Mouse (Mus musculus) intestine, postnatal 0 days (tissue): ENCODE measurements at regions not wholly inside any gene's neighbourhood (a gene's known extent, or its start where the extent isn't known, plus 50 kb on each side); places are given as distances from the start of the nearest gene placed in this dataset.

Source experiments
- ATAC-seq: fragments of 200-750 bp; cut with Nextera tagmentation; 2 replicates; pipeline ENCODE4 v1.8.0; 2017; ENCODE audit warnings: mild to moderate bottlenecking, moderate TSS enrichment, moderate library complexity
- H3K27ac ChIP-seq: fragments of 300-500 bp; sonication (generic); 2 replicates; pipeline ENCODE4 v1.5.1; 2014; ENCODE audit warnings: mild to moderate bottlenecking, low read depth, low read length, moderate library complexity
- H3K27me3 ChIP-seq: fragments of 300-500 bp; sonication (generic); replicated peaks from 2 replicates; pipeline ENCODE4 v1.6.1; 2014; ENCODE audit warnings: low read length, mixed read lengths; ENCODE audit not compliant: control insufficient read depth, insufficient read depth
- H3K36me3 ChIP-seq: fragments of 300-500 bp; sonication (generic); 2 replicates; pipeline ENCODE4 v1.6.1; 2014; ENCODE audit warnings: mild to moderate bottlenecking, moderate library complexity; ENCODE audit not compliant: control insufficient read depth, insufficient read depth
- H3K4me1 ChIP-seq: fragments of 300-500 bp; sonication (generic); replicated peaks from 2 replicates; pipeline ENCODE4 v1.6.1; 2014; ENCODE audit warnings: antibody characterized with exemption, low read length, mixed read lengths; ENCODE audit not compliant: control insufficient read depth, insufficient read depth
- H3K4me2 ChIP-seq: fragments of 300-500 bp; sonication (generic); replicated peaks from 2 replicates; pipeline ENCODE4 v1.6.1; 2014; ENCODE audit warnings: low read depth, mild to moderate bottlenecking, moderate library complexity
- H3K4me3 ChIP-seq: fragments of 300-500 bp; sonication (generic); 2 replicates; pipeline ENCODE4 v1.5.1; 2014; ENCODE audit warnings: low read depth, low read length
- H3K9ac ChIP-seq: fragments of 300-500 bp; sonication (generic); 2 replicates; pipeline ENCODE4 v1.6.1; 2014; ENCODE audit warnings: mild to moderate bottlenecking, low read depth, low read length
- H3K9me3 ChIP-seq: fragments of 300-500 bp; sonication (generic); 2 replicates; pipeline ENCODE4 v1.6.1; 2016; ENCODE audit warnings: mixed run types; ENCODE audit not compliant: control insufficient read depth
- CTCF ChIP-seq: sonication (generic); IDR thresholded peaks from 2 replicates; pipeline ENCODE4 v1.5.1; 2016; ENCODE audit warnings: low read depth, mild to moderate bottlenecking, control low read depth, antibody characterized with exemption, moderate library complexity
- WGBS: fragments of 180-500 bp; shearing (Covaris S2); extraction: QIAGEN DNeasy Blood & Tissue Kit; methylation state at CpG from one replicate; pipeline ENCODE4 v1.1.7; 2014; 5-methylcytosine and 5-hydroxymethylcytosine counted together

GRCm38 (mm10) chr12:117449080-117449479 is 67.2 kb upstream of the Rapgef5 start:
- Histone ChIP-seq H3K9ac (no peak overlapping the region), H3K36me3 (no peaks in the 10 kb centered on the region), H3K4me3 (no peak overlapping the region), H3K9me3 (no peaks in the 10 kb centered on the region), H3K4me2 (no peak overlapping the region), H3K27me3 (no peaks in the 10 kb centered on the region), H3K4me1 (0 out of 2 replicates have a peak, but pooled peaks cover 2% of the 10 kb centered on the region), H3K27ac (no peak overlapping the region)
- 89% methylated on average over 2 of the region's 2 CpGs for WGBS
- no peak for TF ChIP-seq CTCF
- no peak for ATAC-seq

DNA sequence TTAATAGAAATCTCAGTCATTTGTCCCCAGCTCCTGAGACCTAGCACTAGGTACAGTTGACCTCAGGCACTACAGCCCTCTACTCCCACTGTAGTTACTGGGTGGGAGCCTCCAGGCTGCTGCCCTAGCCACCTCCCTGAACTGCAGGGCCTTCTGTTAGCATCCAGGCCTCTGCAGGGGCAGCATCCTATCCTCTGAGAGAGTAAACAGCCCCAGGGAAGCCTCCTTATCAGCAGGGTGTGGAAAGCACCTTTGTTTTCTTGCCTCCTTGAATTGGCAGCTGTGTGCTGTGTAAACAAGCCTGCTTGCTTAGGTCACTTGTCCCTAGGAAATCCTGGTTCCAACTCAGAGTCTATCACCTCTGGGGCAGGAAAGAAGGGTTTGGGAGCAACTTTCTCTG is 66.2 kb upstream of the Rapgef5 start:
- H3K36me3 ChIP-seq: no peaks in the 10 kb centered on the region
- TF ChIP-seq CTCF: no peak
- no peak overlapping the region for H3K4me3 ChIP-seq
- H3K27me3 ChIP-seq: no peaks in the 10 kb centered on the region
- peak; percentile 73 for ATAC-seq
- 0 out of 2 replicates have a peak, but pooled peaks cover 2% of the 10 kb centered on the region for H3K4me1 ChIP-seq
- H3K9me3 ChIP-seq: no peaks in the 10 kb centered on the region
- H3K27ac ChIP-seq: no peak overlapping the region
- no peak overlapping the region for H3K9ac ChIP-seq
- no peak overlapping the region for H3K4me2 ChIP-seq

DNA sequence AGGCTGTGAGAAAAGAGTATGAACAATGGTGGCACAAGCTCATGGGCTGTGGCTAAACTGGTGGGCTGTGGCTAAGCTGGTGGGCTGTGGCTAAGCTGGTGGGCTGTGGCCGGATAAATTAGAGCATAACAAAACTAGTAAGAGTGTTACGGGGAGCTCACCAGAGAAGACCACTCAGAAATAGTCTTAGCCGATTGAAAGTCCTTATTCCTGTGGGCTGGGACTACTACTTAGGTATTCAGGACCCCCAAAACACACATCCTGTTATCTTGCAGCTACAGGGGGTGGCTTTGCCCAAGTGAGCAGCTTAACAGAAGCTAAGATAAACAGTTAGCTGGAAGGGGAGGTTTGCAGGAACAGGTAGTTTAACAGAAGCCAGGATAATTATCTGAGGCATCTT is 65.4 kb upstream of the Rapgef5 start:
- H3K4me1 ChIP-seq: 0 out of 2 replicates have a peak, but pooled peaks cover 2% of the 10 kb centered on the region
- ATAC-seq: no peak
- H3K4me2 ChIP-seq: no peak overlapping the region
- no peak for TF ChIP-seq CTCF
- H3K36me3 ChIP-seq: no peaks in the 10 kb centered on the region
- no peak overlapping the region for H3K27ac ChIP-seq
- no peak overlapping the region for H3K9ac ChIP-seq
- no peaks in the 10 kb centered on the region for H3K27me3 ChIP-seq
- no peak overlapping the region for H3K4me3 ChIP-seq
- H3K9me3 ChIP-seq: no peaks in the 10 kb centered on the region
- 71% methylated on average over 3 of the region's 3 CpGs for WGBS

- TF ChIP-seq CTCF: peak; percentile 65
- Histone ChIP-seq H3K9ac (no peak overlapping the region), H3K9me3 (no peaks in the 10 kb centered on the region), H3K4me1 (0 out of 2 replicates have a peak, but pooled peaks cover 2% of the 10 kb centered on the region), H3K36me3 (no peaks in the 10 kb centered on the region), H3K27me3 (no peaks in the 10 kb centered on the region), H3K27ac (no peak overlapping the region), H3K4me2 (no peak overlapping the region), H3K4me3 (no peak overlapping the region)
- 57% methylated on average over 4 of the region's 4 CpGs for WGBS
- ATAC-seq: no peak
These were observed 64.8 kb upstream of the Rapgef5 start for GRCm38 (mm10) chr12:117451441-117451840.

DNA sequence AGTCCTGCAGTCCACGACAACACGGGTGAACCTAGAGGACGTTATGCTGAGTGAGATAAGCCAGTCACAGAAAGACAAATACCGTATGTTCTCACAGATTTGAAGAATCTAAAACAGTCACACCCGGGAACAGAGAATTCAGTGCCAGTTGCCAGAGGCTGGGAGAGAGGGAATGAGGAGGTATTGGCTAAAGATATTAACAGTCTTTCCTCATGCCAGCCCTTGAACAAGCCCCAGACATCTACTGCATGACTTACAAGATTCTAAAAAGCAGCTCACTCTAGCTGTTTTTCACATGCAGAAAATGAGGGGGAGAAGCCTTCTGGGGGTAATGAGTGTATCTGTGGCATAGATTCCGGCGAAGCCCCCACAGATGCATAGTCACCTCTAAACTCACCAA is 60.5 kb upstream of the Rapgef5 start:
- Histone ChIP-seq H3K4me1 (peaks cover 5% of the 10 kb centered on the region; the same call in 1 of the 2 replicates), H3K9me3 (no peaks in the 10 kb centered on the region), H3K36me3 (no peaks in the 10 kb centered on the region), H3K4me3 (no peak overlapping the region), H3K4me2 (no peak overlapping the region), H3K9ac (no peak overlapping the region), H3K27ac (no peak overlapping the region), H3K27me3 (no peaks in the 10 kb centered on the region)
- WGBS: 56% methylated on average over 7 of the region's 7 CpGs
- no peak for ATAC-seq
- no peak for TF ChIP-seq CTCF

DNA sequence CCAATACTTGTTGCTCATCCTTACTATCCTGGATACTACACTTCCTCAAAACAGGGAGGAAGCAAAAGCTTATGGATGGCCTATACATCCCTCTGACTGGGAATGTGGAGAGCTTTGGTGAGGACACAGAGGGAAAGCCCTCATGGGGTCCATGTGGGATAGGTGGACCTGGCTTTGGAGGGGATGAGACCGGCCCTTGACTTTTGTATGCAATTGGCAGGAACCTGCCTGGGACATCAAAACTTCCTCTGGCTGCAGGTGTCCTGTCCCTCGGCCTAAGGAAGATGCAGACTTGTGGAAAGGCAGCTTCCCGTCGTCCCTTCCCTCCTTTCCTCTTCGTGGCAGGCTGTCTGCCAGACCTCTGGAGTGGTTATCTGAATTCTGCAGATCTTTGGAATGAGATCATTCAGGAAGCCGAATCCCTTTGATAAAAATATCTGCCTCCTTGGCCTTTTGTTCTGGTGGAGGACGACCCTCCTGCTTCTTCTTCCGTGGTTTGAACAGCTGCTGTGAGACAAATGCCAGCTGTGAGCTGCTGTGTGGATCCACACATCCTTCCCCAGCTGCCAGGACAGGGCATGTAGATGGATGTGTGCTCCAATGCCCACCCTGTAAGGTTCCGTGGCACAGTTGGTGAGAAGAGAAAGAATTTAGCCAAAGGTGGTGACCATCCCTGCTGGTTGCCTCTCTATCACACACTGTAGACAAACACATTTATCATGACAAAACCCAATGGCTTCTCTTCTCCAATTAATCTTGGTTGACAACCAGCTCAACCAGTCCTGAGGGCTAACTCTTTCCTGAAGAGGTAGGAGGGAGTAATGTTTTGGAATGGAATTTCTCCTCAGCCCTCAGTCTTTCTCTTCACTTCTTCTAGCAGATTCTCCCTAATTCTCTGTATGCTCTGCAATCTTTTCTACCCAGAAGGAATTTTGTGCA is 57.9 kb upstream of the Rapgef5 start:
- Histone ChIP-seq H3K27ac (no peak overlapping the region), H3K4me1 (peaks cover 5% of the 10 kb centered on the region; the same call in 1 of the 2 replicates), H3K9ac (no peak overlapping the region), H3K27me3 (no peaks in the 10 kb centered on the region), H3K4me3 (no peak overlapping the region), H3K4me2 (no peak overlapping the region), H3K36me3 (no peaks in the 10 kb centered on the region), H3K9me3 (no peaks in the 10 kb centered on the region)
- WGBS: 39% methylated on average over 9 of the region's 9 CpGs
- ATAC-seq: no peak
- no peak for TF ChIP-seq CTCF
